Mouse (Mus musculus) ES-E14 (cell line): Measurements from ENCODE around the gene Npdc1. TPM values are rescaled to one million over a fixed set of nuclear protein-coding genes. Genes with fewer than 3 reads are reported as not detected.

Experiments
- DNase-seq: peaks from one replicate; pipeline ENCODE4 v3.0.0-alpha.2; 2013; ENCODE audit warnings: low read depth, low spot score
- H3K27ac ChIP-seq: 2 replicates; pipeline ENCODE4 v1.5.1; 2012; ENCODE audit warnings: low read depth, mild to moderate bottlenecking, low read length, moderate library complexity, mixed read lengths; ENCODE audit not compliant: poor library complexity, insufficient read depth, severe bottlenecking
- H3K36me3 ChIP-seq: 2 replicates; pipeline ENCODE4 v1.6.1; 2012; ENCODE audit warnings: mild to moderate bottlenecking, low read length, moderate library complexity, mixed read lengths; ENCODE audit not compliant: control insufficient read depth, poor library complexity, insufficient read depth, severe bottlenecking
- H3K4me1 ChIP-seq, 2 experiments: fragments of 150-350 bp in 1 of 2; sonication (generic) in 1 of 2; 2 replicates each; pipeline ENCODE4 v1.6.1; 2012; ENCODE audit warnings: low read length in 2 of 2, mild to moderate bottlenecking in 1 of 2, mixed read lengths in 1 of 2; ENCODE audit not compliant: control insufficient read depth in 2 of 2, insufficient read depth in 2 of 2, poor library complexity in 1 of 2
- H3K4me3 ChIP-seq, 2 experiments: fragments of 150-350 bp in 1 of 2; sonication (generic) in 1 of 2; 2 replicates each; pipeline ENCODE4 v1.5.1; 2012; ENCODE audit warnings: low read length in 2 of 2, low read depth in 1 of 2, mild to moderate bottlenecking in 1 of 2, mixed read lengths in 1 of 2; ENCODE audit not compliant: insufficient read depth in 1 of 2, poor library complexity in 1 of 2, severe bottlenecking in 1 of 2
- H3K9ac ChIP-seq: 2 replicates; pipeline ENCODE4 v1.6.1; 2012; ENCODE audit warnings: low read depth, mild to moderate bottlenecking, low read length, mixed read lengths; ENCODE audit not compliant: poor library complexity, insufficient read depth, severe bottlenecking
- H3K9me3 ChIP-seq: fragments of 150-350 bp; sonication (generic); 2 replicates; pipeline ENCODE4 v1.6.1; 2012; ENCODE audit warnings: low read depth, mild to moderate bottlenecking, low read length; ENCODE audit not compliant: control insufficient read depth, insufficient read depth
- CHD2 ChIP-seq: IDR thresholded peaks from 2 replicates; pipeline ENCODE4 v1.6.1; 2014; ENCODE audit warnings: mild to moderate bottlenecking, low read depth, low read length, inconsistent platforms
- HCFC1 ChIP-seq: IDR thresholded peaks from 2 replicates; pipeline ENCODE4 v1.6.1; 2012; ENCODE audit warnings: low read length, inconsistent platforms, borderline replicate concordance; ENCODE audit not compliant: insufficient read depth
- MAFK ChIP-seq: IDR thresholded peaks from 2 replicates; pipeline ENCODE4 v1.6.1; 2014; ENCODE audit warnings: mild to moderate bottlenecking, low read depth, low read length, inconsistent platforms; ENCODE audit not compliant: insufficient read depth
- ZC3H11A ChIP-seq: IDR thresholded peaks from 2 replicates; pipeline ENCODE4 v1.6.1; 2012; ENCODE audit warnings: low read depth, mild to moderate bottlenecking, inconsistent platforms, low read length, borderline replicate concordance
- ZNF384 ChIP-seq: IDR thresholded peaks from 2 replicates; pipeline ENCODE4 v1.6.1; 2012; ENCODE audit warnings: low read depth, low read length, inconsistent platforms
- in situ Hi-C, 2 experiments: fragments of 600-800 bp; cut with MboI; formaldehyde crosslinking; loops; one replicate each; pipeline ENCODE4 v1.15.1; 2025; ENCODE audit warnings: low sequenced_read_pairs in 2 of 2, inconsistent platforms in 1 of 2; ENCODE audit not compliant: unreplicated experiment in 2 of 2
- total RNA-seq: library from RNA; depleted of rRNA; stranded (reverse); fragments of 300-350 nt; gene quantifications from 2 replicates; pipeline ENCODE4 v1.2.3, GENCODE M21; 2012

The Npdc1 gene
- total RNA-seq, 1 experiment: 28.3 TPM

DNA sequence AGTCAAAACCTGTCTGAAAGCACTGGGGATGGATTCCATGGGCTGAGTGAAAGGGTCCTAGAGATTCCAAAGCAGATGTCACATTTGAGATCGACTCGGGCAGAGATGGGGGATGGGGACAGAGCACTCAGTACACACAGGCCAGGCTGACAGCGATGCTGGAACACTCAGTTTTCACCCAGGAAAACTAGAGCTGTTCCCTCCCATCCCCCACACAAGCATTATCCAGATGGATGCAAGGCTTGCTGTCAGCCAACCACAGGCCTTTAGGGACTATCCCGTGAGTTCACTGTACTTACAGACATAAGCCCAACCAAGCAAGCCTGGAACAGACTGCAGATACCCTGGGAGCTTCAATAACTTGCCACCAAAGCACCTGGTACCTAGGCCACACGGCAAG lies 7.9 kb upstream of the Npdc1 start:
- no peak for DNase-seq
- Histone ChIP-seq H3K27ac (no peak overlapping the region), H3K9me3 (no peaks in the 10 kb centered on the region), H3K36me3 (no peaks in the 10 kb centered on the region), H3K4me1 (peaks cover 0 to 4% of the 10 kb centered on the region in 2 experiments; a peak in 1 of 4 replicates), H3K4me3 (no peak overlapping the region), H3K9ac (no peak overlapping the region)
- no peak for TF ChIP-seq HCFC1
- TF ChIP-seq ZNF384: no peak
- TF ChIP-seq MAFK: no peak
- TF ChIP-seq ZC3H11A: no peak
- no peak for TF ChIP-seq CHD2
- in situ Hi-C loops: no loop called here

DNA sequence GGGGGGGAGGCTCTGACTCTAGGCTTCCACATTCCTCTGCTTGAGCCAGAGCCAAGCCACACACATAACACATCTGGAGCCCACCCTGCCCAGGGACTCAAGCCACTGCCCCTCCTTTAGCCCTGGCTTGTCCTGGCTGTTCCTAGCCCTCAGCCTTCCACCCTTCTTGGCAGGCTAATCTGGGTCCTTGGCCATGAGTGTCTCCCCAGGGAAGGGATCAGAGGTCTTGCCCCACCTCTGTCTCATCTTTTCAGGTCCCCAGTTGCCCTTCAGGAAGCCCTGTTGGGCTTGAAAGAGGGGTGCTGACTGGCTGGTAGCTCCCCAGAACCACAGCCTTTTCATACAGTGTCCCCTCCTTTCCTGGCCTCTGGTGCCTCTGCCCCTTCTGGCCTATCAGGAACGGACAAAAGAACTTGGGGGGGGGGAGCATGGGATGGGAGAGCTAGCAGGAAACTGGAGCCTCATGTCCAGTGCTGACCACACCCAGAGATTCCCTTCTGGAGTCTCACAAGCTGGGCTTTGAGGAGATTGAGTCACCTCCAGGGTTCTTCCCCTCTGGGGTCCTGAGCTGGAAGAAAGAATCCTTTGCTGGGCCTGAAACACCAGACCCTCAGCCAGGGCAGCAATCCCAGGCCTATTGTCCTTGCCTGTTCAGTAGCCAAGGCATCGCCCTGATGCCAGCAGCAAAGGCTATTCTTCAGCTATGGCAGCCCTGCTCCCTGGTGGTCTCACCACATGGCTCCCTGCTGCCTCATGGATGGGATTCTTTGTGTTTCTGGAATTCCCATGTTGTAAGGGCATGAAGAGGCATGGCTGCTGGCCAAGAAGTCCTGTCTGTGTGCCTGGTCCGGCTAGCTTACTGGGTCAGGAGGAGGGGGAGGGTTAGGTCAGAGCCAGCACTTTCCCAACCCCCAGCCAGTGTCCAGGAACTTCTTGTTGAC lies 4.6 kb upstream of the Npdc1 start:
- in situ Hi-C loops: no loop called here
- TF ChIP-seq ZNF384 (no peak), MAFK (no peak), CHD2 (no peak), ZC3H11A (no peak), HCFC1 (no peak)
- no peak for DNase-seq
- Histone ChIP-seq H3K36me3 (no peaks in the 10 kb centered on the region), H3K9ac (no peak overlapping the region), H3K4me1 (peaks cover 0 to 9% of the 10 kb centered on the region in 2 experiments; a peak in 1 of 4 replicates), H3K27ac (no peak overlapping the region), H3K9me3 (no peaks in the 10 kb centered on the region), H3K4me3 (no peak overlapping the region)

DNA sequence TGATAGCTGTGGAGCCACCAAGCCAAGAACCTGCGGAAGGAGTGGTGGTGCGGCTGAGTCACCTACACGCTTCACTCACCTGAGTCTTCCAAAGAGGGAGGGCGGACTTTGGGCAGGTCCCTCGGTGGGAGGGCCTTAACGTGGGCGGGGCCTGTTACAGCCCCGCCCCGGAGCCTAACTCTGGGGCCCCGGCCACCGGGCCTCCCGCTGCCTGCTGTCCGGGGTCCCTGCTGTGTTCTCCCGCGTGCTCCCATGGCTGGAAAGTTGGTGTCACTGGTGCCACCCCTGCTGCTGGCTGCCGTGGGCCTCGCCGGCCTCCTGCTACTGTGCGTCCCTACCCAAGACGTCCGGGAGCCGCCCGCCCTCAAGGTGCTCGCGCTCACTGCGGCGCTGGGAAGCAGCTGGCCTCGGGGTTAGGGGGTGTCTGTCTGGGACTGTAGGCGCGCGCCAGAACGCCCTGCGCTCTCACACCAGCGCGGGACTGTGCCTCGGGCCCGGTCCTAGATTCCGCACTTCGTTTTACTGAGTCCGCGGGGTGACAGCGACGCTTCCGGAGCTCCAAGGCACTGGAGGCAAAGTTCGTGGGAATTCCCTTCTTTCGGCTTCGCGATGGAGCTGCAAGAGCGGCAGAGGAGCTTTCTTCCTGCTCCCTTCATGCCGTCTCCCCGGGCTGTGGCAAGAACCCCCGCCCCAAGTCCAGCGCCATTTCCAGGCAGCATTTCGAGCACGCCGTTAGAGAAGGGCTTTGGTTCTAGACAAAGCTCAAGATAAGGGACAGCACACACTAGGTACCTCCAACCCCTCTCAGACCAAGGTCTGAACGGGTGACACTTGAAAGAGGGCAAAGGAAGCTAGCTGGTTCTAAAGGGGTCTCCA lies 3.2 kb upstream of the Npdc1 start, which contains the start of gene Entpd2:
Entpd2 (plus strand) TSS at position 154 of the 876 bp plus-strand sequence.
- in situ Hi-C loops: no loop called here
- TF ChIP-seq ZC3H11A: no peak
- no peak for TF ChIP-seq HCFC1
- TF ChIP-seq ZNF384: no peak
- TF ChIP-seq MAFK: no peak
- TF ChIP-seq CHD2: no peak
- Histone ChIP-seq H3K4me3 (peak within 1 kb of the TSS; percentile 73 to 77), H3K4me1 (peaks cover 0 to 9% of the 10 kb centered on the region in 2 experiments; a peak in 1 of 4 replicates), H3K36me3 (no peaks in the 10 kb centered on the region), H3K9ac (peak within 1 kb of the TSS; percentile 55), H3K9me3 (no peaks in the 10 kb centered on the region), H3K27ac (no peak within 1 kb of the TSS)
- peak; percentile 34 for DNase-seq

- no peak for DNase-seq
- H3K4me3 ChIP-seq: peak overlapping the region; percentile 73 to 77; a peak in 2 of 4 replicates
Observed at GRCm38 (mm10) chr2:25396597-25396983, 2.6 kb upstream of the Npdc1 start.

More at GRCm38 (mm10) chr2:25396597-25396983, 2.6 kb upstream of the Npdc1 start:
- Histone ChIP-seq H3K9ac (no peak overlapping the region), H3K27ac (no peak overlapping the region), H3K9me3 (no peaks in the 10 kb centered on the region), H3K36me3 (no peaks in the 10 kb centered on the region), H3K4me1 (peaks cover 0 to 9% of the 10 kb centered on the region in 2 experiments; a peak in 1 of 4 replicates)
- TF ChIP-seq CHD2 (no peak), ZC3H11A (no peak), MAFK (no peak), ZNF384 (no peak), HCFC1 (no peak)
- in situ Hi-C loops: no loop called here
